Mouse (Mus musculus): Measurements from ENCODE around the gene Dhx58. TPM values are rescaled to one million over a fixed set of nuclear protein-coding genes. Genes with fewer than 3 reads are reported as not detected.

Gene Dhx58
- polyA plus RNA-seq, 1 experiment from 2014 or later: 9.8 TPM

GRCm38 (mm10) chr11:100690389-100690788 lies 13.7 kb downstream of the Dhx58 start:
- H3K27ac ChIP-seq (ENCODE audit: low read depth, low read length): no peak overlapping the region
- ATAC-seq: no peak
- 68% methylated on average over 7 of the region's 7 CpGs for WGBS
- H3K9ac ChIP-seq (ENCODE audit: low read depth, low read length): no peak overlapping the region
- H3K4me1 ChIP-seq (replicated peaks; ENCODE audit: control insufficient read depth, insufficient read depth, low read length): no peaks in the 10 kb centered on the region; the same call in none of the 2 replicates
- no peaks in the 10 kb centered on the region for H3K9me3 ChIP-seq (ENCODE audit: control insufficient read depth)
- H3K4me2 ChIP-seq (replicated peaks; ENCODE audit: low read depth): no peak overlapping the region
- no peak for TF ChIP-seq CTCF (IDR thresholded peaks at IDR 0.05; ENCODE audit: low read depth)
- no peaks in the 10 kb centered on the region for H3K27me3 ChIP-seq (replicated peaks; ENCODE audit: control insufficient read depth, insufficient read depth, low read length)
- H3K4me3 ChIP-seq (ENCODE audit: low read depth, low read length): no peak overlapping the region
- H3K36me3 ChIP-seq (ENCODE audit: control insufficient read depth, insufficient read depth): no peaks in the 10 kb centered on the region; the same call in 1 of the 2 replicates

- no peaks in the 10 kb centered on the region for H3K9me3 ChIP-seq (ENCODE audit: control insufficient read depth)
- H3K9ac ChIP-seq (ENCODE audit: low read depth, low read length): no peak overlapping the region
- H3K27ac ChIP-seq (ENCODE audit: low read depth, low read length): no peak overlapping the region
- H3K4me1 ChIP-seq (replicated peaks; ENCODE audit: control insufficient read depth, insufficient read depth, low read length): no peaks in the 10 kb centered on the region; the same call in none of the 2 replicates
- ATAC-seq: no peak
- no peak overlapping the region for H3K4me2 ChIP-seq (replicated peaks; ENCODE audit: low read depth)
- 68% methylated on average over 4 of the region's 4 CpGs for WGBS
- no peak overlapping the region for H3K4me3 ChIP-seq (ENCODE audit: low read depth, low read length)
- no peaks in the 10 kb centered on the region for H3K27me3 ChIP-seq (replicated peaks; ENCODE audit: control insufficient read depth, insufficient read depth, low read length)
- no peaks in the 10 kb centered on the region for H3K36me3 ChIP-seq (ENCODE audit: control insufficient read depth, insufficient read depth)
- TF ChIP-seq CTCF (IDR thresholded peaks at IDR 0.05; ENCODE audit: low read depth): no peak
Observed at GRCm38 (mm10) chr11:100688443-100688842, 15.6 kb downstream of the Dhx58 start.

GRCm38 (mm10) chr11:100687265-100687664 lies 16.8 kb downstream of the Dhx58 start:
- H3K4me3 ChIP-seq (ENCODE audit: low read depth, low read length): no peak overlapping the region
- ATAC-seq: no peak
- no peaks in the 10 kb centered on the region for H3K27me3 ChIP-seq (replicated peaks; ENCODE audit: control insufficient read depth, insufficient read depth, low read length)
- H3K9me3 ChIP-seq (ENCODE audit: control insufficient read depth): no peaks in the 10 kb centered on the region
- no peak overlapping the region for H3K9ac ChIP-seq (ENCODE audit: low read depth, low read length)
- TF ChIP-seq CTCF (IDR thresholded peaks at IDR 0.05; ENCODE audit: low read depth): no peak
- no peaks in the 10 kb centered on the region for H3K36me3 ChIP-seq (ENCODE audit: control insufficient read depth, insufficient read depth)
- H3K27ac ChIP-seq (ENCODE audit: low read depth, low read length): no peak overlapping the region
- no peaks in the 10 kb centered on the region; the same call in 1 of the 2 replicates for H3K4me1 ChIP-seq (replicated peaks; ENCODE audit: control insufficient read depth, insufficient read depth, low read length)
- 76% methylated on average over 7 of the region's 7 CpGs for WGBS
- H3K4me2 ChIP-seq (replicated peaks; ENCODE audit: low read depth): no peak overlapping the region

GRCm38 (mm10) chr11:100685371-100685770 lies 18.7 kb downstream of the Dhx58 start:
- no peak for TF ChIP-seq CTCF (IDR thresholded peaks at IDR 0.05; ENCODE audit: low read depth)
- H3K27ac ChIP-seq (ENCODE audit: low read depth, low read length): no peak overlapping the region
- H3K9ac ChIP-seq (ENCODE audit: low read depth, low read length): no peak overlapping the region
- H3K9me3 ChIP-seq (ENCODE audit: control insufficient read depth): no peaks in the 10 kb centered on the region
- no peak overlapping the region for H3K4me2 ChIP-seq (replicated peaks; ENCODE audit: low read depth)
- 70% methylated on average over 3 of the region's 3 CpGs for WGBS
- ATAC-seq: no peak
- no peaks in the 10 kb centered on the region for H3K4me1 ChIP-seq (replicated peaks; ENCODE audit: control insufficient read depth, insufficient read depth, low read length)
- no peaks in the 10 kb centered on the region for H3K27me3 ChIP-seq (replicated peaks; ENCODE audit: control insufficient read depth, insufficient read depth, low read length)
- H3K36me3 ChIP-seq (ENCODE audit: control insufficient read depth, insufficient read depth): no peaks in the 10 kb centered on the region
- H3K4me3 ChIP-seq (ENCODE audit: low read depth, low read length): no peak overlapping the region

GRCm38 (mm10) chr11:100684084-100684483 lies 20.0 kb downstream of the Dhx58 start:
- Histone ChIP-seq H3K27me3 (replicated peaks; ENCODE audit: control insufficient read depth, insufficient read depth, low read length) (no peaks in the 10 kb centered on the region), H3K4me1 (replicated peaks; ENCODE audit: control insufficient read depth, insufficient read depth, low read length) (no peaks in the 10 kb centered on the region), H3K9ac (ENCODE audit: low read depth, low read length) (no peak overlapping the region), H3K36me3 (ENCODE audit: control insufficient read depth, insufficient read depth) (no peaks in the 10 kb centered on the region), H3K4me2 (replicated peaks; ENCODE audit: low read depth) (no peak overlapping the region), H3K9me3 (ENCODE audit: control insufficient read depth) (no peaks in the 10 kb centered on the region), H3K27ac (ENCODE audit: low read depth, low read length) (no peak overlapping the region), H3K4me3 (ENCODE audit: low read depth, low read length) (no peak overlapping the region)
- ATAC-seq: no peak
- 78% methylated on average over 2 of the region's 2 CpGs for WGBS
- TF ChIP-seq CTCF (IDR thresholded peaks at IDR 0.05; ENCODE audit: low read depth): no peak

- no peak for ATAC-seq
Observed at GRCm38 (mm10) chr11:100682526-100682925, 21.5 kb downstream of the Dhx58 start.

GRCm38 (mm10) chr11:100681826-100682225 lies 22.2 kb downstream of the Dhx58 start:
- Histone ChIP-seq H3K9ac (ENCODE audit: low read depth, low read length) (no peak overlapping the region), H3K27me3 (replicated peaks; ENCODE audit: control insufficient read depth, insufficient read depth, low read length) (no peaks in the 10 kb centered on the region), H3K4me3 (ENCODE audit: low read depth, low read length) (no peak overlapping the region), H3K9me3 (ENCODE audit: control insufficient read depth) (no peaks in the 10 kb centered on the region), H3K4me2 (replicated peaks; ENCODE audit: low read depth) (no peak overlapping the region), H3K36me3 (ENCODE audit: control insufficient read depth, insufficient read depth) (no peaks in the 10 kb centered on the region), H3K4me1 (replicated peaks; ENCODE audit: control insufficient read depth, insufficient read depth, low read length) (no peaks in the 10 kb centered on the region), H3K27ac (ENCODE audit: low read depth, low read length) (no peak overlapping the region)
- no peak for ATAC-seq
- no peak for TF ChIP-seq CTCF (IDR thresholded peaks at IDR 0.05; ENCODE audit: low read depth)
- WGBS: 71% methylated on average over 5 of the region's 5 CpGs

More at GRCm38 (mm10) chr11:100682526-100682925, 21.5 kb downstream of the Dhx58 start:
- Histone ChIP-seq H3K27ac (ENCODE audit: low read depth, low read length) (no peak overlapping the region), H3K27me3 (replicated peaks; ENCODE audit: control insufficient read depth, insufficient read depth, low read length) (no peaks in the 10 kb centered on the region), H3K36me3 (ENCODE audit: control insufficient read depth, insufficient read depth) (no peaks in the 10 kb centered on the region), H3K9me3 (ENCODE audit: control insufficient read depth) (no peaks in the 10 kb centered on the region), H3K4me2 (replicated peaks; ENCODE audit: low read depth) (no peak overlapping the region), H3K4me3 (ENCODE audit: low read depth, low read length) (no peak overlapping the region), H3K9ac (ENCODE audit: low read depth, low read length) (no peak overlapping the region), H3K4me1 (replicated peaks; ENCODE audit: control insufficient read depth, insufficient read depth, low read length) (no peaks in the 10 kb centered on the region)
- TF ChIP-seq CTCF (IDR thresholded peaks at IDR 0.05; ENCODE audit: low read depth): no peak
- 68% methylated on average over 5 of the region's 5 CpGs for WGBS
